Mouse (Mus musculus) ES-Bruce4 (cell line): ENCODE measurements around the gene Selenot.

ENCODE experiments used
- CTCF ChIP-seq: IDR thresholded peaks from one replicate; pipeline ENCODE4 v1.8.1; 2011; ENCODE audit warnings: low read depth, low read length
- EP300 ChIP-seq: IDR thresholded peaks from 2 replicates; pipeline ENCODE4 v1.6.1; 2011; ENCODE audit warnings: low read depth, low read length; ENCODE audit not compliant: insufficient read depth
- POLR2A ChIP-seq: IDR thresholded peaks from one replicate; pipeline ENCODE4 v1.8.1; 2011; ENCODE audit warnings: low read length; ENCODE audit not compliant: insufficient read depth

DNA sequence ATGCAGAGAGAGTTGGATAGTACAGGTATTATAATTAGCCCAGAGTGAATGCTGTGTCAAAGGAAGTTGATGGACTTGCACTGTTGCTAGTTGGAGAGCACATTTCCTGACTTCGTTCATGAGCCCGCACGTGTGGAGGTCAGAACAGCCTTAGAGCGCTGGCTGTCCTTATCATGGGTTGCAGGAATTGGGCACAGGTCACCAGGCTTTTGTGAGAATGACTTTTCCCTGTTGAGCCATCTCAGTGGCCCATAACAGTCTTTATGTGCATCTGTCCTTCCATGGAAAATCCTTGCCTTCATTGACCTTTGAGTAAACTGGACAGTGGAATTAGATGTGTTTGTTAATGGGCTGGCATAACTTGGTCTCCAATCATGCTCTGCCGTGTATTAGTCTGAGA, 5.9 kb downstream of the Selenot start:
- TF ChIP-seq CTCF (no peak), POLR2A (no peak), EP300 (no peak)
